Mouse (Mus musculus): ENCODE data around the gene Tmbim6.

Tmbim6 gene

GRCm38 (mm10) chr15:99449131-99449750 is 56.6 kb downstream of the Tmbim6 start:
- DNase-seq (ENCODE audit: extremely low read depth, insufficient read length, low spot score): no peak

- DNase-seq (ENCODE audit: extremely low read depth, insufficient read length, low spot score): no peak
Measured at GRCm38 (mm10) chr15:99449751-99450280, 57.1 kb downstream of the Tmbim6 start.

GRCm38 (mm10) chr15:99453153-99453900 is 60.6 kb downstream of the Tmbim6 start:
- no peak for DNase-seq (ENCODE audit: extremely low read depth, insufficient read length, low spot score)

- no peak for DNase-seq (ENCODE audit: extremely low read depth, insufficient read length, low spot score)
Measured at GRCm38 (mm10) chr15:99454585-99455279, 62.0 kb downstream of the Tmbim6 start.

- DNase-seq (ENCODE audit: extremely low read depth, insufficient read length, low spot score): no peak
Measured at GRCm38 (mm10) chr15:99455415-99455814, 62.7 kb downstream of the Tmbim6 start.

GRCm38 (mm10) chr15:99456338-99456962 is 63.8 kb downstream of the Tmbim6 start:
- no peak for DNase-seq (ENCODE audit: extremely low read depth, insufficient read length, low spot score)

GRCm38 (mm10) chr15:99456963-99457605 is 64.4 kb downstream of the Tmbim6 start:
- DNase-seq (ENCODE audit: extremely low read depth, insufficient read length, low spot score): no peak

GRCm38 (mm10) chr15:99457606-99458401 is 65.1 kb downstream of the Tmbim6 start, which contains the start of gene Nckap5l:
Nckap5l (minus strand) TSS chr15:99457748.
- DNase-seq (ENCODE audit: extremely low read depth, insufficient read length, low spot score): peak; percentile 95
